Mouse (Mus musculus) Patski (cell line): ENCODE data around the gene A930002H24Rik. TPM values are rescaled to one million over a fixed set of nuclear protein-coding genes. Genes with fewer than 3 reads are reported as not detected.

Experiments
- ATAC-seq: fragments of 100-300 bp; one replicate; pipeline ENCODE4 v1.8.0; 2021
- CTCF ChIA-PET: fragments of 350-600 bp; sonication (Branson Sonifier 250); formaldehyde crosslinking; loops from one replicate; lab custom pipeline; 2022; ENCODE audit warnings: inconsistent platforms; lab: Charles Lee
- POLR2A ChIA-PET: fragments of 350-600 bp; sonication (Branson Sonifier 250); formaldehyde crosslinking; loops from one replicate; lab custom pipeline; 2022; ENCODE audit warnings: antibody characterized with exemption, inconsistent platforms; lab: Charles Lee
- DNase-seq: peaks from one replicate; pipeline ENCODE4 v3.0.0-alpha.2; 2011; ENCODE audit warnings: low read depth, low spot score
- H3K27me3 ChIP-seq: fragments of 371-371 bp; one replicate; pipeline ENCODE4 v1.5.1; 2021
- CTCF ChIP-seq: fragments of 100-300 bp; IDR thresholded peaks from one replicate; pipeline ENCODE4 v1.5.1; 2021
- in situ Hi-C: fragments of 300-500 bp; cut with MboI; formaldehyde crosslinking; loops from 3 replicates; pipeline ENCODE4 v1.11.1; 2018; ENCODE audit warnings: low pct_unique_long_range_greater_than_20kb, mixed read lengths
- polyA plus RNA-seq: library from polyadenylated mRNA; unstranded; gene quantifications from one replicate; pipeline ENCODE4 v1.2.3, GENCODE M21; 2021

Gene A930002H24Rik
- polyA plus RNA-seq, 1 experiment from 2014 or later, result 3.8 TPM

GRCm38 (mm10) chr17:63836641-63837040 lies 26.9 kb downstream of the A930002H24Rik start:
- H3K27me3 ChIP-seq, result no peaks in the 10 kb centered on the region
- in situ Hi-C loops, result no loop called here
- ATAC-seq (no peak), DNase-seq (no peak)
- ChIA-PET CTCF (interaction anchor here (1.2 to 1.6 kb wide), 2 partner anchors 14 to 19 kb away, joined by 3 to 4 read pairs; no protein-coding TSS in a partner anchor), POLR2A (no interaction called here)
- TF ChIP-seq CTCF, result no peak

DNA sequence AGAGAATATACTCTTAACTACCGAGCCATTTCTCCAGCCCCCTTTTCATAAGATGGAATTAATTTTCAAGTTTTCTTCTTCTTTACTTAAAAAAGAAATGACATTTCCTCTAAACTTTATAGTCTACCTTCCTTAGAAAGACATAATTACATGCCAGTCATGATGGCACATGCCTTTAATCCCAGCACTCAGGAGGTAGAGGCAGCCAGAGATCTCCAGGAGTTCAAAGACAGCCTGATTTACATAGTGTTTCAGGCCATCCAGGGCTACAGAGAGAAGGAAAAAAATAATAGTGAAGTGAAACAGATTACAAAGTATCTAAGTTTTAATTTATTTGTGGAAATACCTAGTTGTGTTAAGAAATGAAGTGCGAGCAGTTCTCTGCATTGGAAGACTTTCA lies 27.4 kb downstream of the A930002H24Rik start:
- no peaks in the 10 kb centered on the region for H3K27me3 ChIP-seq
- POLR2A ChIA-PET, result no interaction called here
- CTCF ChIA-PET, result no interaction called here
- DNase-seq (no peak), ATAC-seq (no peak)
- in situ Hi-C loops, result no loop called here
- TF ChIP-seq CTCF, result no peak

- DNase-seq (no peak), ATAC-seq (no peak)
- in situ Hi-C loops, result no loop called here
- ChIA-PET CTCF (no interaction called here), POLR2A (interaction anchor here (0.7 to 1.4 kb wide), 2 partner anchors 10 to 269 kb away, joined by 3 read pairs; no protein-coding TSS in a partner anchor)
- H3K27me3 ChIP-seq, result no peaks in the 10 kb centered on the region
- no peak for TF ChIP-seq CTCF
These were observed 32.0 kb downstream of the A930002H24Rik start for GRCm38 (mm10) chr17:63831550-63831949.

DNA sequence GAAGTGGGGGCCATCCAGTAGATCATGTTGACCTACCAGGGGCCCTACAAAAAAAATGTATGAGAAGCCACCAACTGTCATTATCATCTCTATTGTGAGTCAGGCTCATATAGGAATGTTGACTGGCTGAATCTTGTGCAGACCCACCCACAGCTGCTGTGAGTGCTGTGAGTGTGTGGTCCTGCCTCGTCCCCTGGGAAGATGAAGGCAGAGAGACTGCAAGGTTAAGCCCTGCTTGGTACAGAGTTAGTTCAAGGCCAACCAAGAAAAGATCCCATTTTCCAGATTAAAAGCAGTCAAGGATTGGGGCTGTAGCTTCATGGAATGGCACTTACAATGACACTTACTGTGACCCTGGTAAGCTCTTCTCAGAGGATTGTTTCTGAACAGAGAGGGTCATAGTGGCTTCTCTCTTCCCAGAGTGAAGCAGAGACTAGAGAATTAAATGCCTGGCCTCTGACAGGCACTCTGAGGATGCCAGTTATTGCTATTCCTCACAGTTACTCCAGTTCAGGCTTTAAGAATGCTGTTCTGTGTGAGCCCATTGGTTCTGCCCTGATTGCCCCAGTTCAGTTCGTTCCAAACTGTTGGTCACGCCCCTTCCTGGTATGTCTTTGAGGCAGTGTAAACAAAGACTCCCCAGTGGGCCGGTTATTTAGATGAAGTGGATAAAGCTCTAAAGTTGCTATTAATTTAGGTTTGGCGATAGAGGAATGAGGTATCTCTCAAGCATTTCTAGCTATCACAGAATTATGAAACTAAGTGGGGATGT lies 34.8 kb downstream of the A930002H24Rik start:
- CTCF ChIA-PET, result interaction anchor here (1.0 to 1.3 kb wide), 3 partner anchors 12 to 17 kb away, joined by 3 read pairs; no protein-coding TSS in a partner anchor
- in situ Hi-C loops, result no loop called here
- H3K27me3 ChIP-seq, result no peaks in the 10 kb centered on the region
- ATAC-seq (no peak), DNase-seq (no peak)
- no peak for TF ChIP-seq CTCF
- POLR2A ChIA-PET, result no interaction called here

DNA sequence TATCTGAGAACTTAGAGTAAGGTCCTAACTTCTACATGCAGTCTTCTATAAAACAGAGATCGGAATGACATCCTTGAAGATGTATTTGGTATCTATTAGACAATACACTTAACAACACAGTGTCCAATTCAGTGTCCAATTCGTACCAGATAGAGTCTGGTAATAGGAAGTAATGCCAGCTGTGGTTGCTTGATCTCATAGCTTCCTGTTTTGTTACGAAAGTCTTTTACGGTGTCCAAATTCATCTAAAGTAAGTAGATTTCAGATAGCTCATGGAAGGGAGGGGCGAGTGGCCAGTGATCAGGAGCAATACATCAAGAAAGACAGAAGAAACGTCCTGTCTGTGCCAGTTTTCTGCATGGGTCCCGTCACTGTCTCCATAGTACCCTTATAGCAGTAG lies 36.8 kb downstream of the A930002H24Rik start:
- ChIA-PET CTCF (interaction anchor here (1.9 kb wide), 1 partner anchor 10 kb away, joined by 6 read pairs; no protein-coding TSS in a partner anchor), POLR2A (no interaction called here)
- ATAC-seq (no peak), DNase-seq (no peak)
- no peaks in the 10 kb centered on the region for H3K27me3 ChIP-seq
- no peak for TF ChIP-seq CTCF
- in situ Hi-C loops, result no loop called here

GRCm38 (mm10) chr17:63826196-63826595 lies 37.4 kb downstream of the A930002H24Rik start:
- DNase-seq (no peak), ATAC-seq (no peak)
- TF ChIP-seq CTCF, result no peak
- H3K27me3 ChIP-seq, result no peaks in the 10 kb centered on the region
- in situ Hi-C loops, result no loop called here
- ChIA-PET CTCF (interaction anchor here (1.9 kb wide), 1 partner anchor 9 kb away, joined by 6 read pairs; no protein-coding TSS in a partner anchor), POLR2A (no interaction called here)

- DNase-seq (no peak), ATAC-seq (no peak)
- in situ Hi-C loops, result no loop called here
- ChIA-PET CTCF (no interaction called here), POLR2A (no interaction called here)
- TF ChIP-seq CTCF, result no peak
- H3K27me3 ChIP-seq, result no peaks in the 10 kb centered on the region
These were observed 39.5 kb downstream of the A930002H24Rik start for GRCm38 (mm10) chr17:63824141-63824540.

DNA sequence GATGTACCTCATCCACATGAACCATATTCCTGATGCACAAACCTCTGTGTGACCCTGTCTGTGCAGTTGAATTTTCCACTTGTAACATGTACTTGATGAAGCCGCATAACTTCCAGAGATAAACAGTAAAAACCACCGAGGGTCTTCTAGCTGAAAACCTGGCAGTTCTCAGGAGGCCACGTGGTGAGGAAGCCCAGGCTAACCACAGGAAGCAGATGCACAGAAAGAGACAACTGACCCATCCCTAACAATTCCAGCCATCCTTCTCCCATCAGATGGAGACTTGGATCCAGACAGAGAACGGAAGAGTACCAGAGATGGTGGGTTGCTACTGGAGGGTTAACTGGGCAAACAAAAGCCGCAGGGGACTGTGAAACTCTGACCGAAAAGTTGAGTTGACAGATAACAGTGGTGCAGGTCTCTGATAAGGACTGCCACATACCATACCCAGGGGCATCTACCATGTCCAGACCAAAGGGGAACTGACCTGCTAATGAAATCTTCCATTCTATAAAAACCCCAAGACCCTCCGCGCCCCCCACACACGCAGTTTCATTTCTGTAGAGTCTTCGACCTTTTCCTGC lies 45.1 kb downstream of the A930002H24Rik start:
- no peak for TF ChIP-seq CTCF
- ATAC-seq, result no peak
- ChIA-PET CTCF (interaction anchor here (3.4 kb wide), 1 partner anchor 15 kb away, joined by 18 read pairs; no protein-coding TSS in a partner anchor), POLR2A (interaction anchor here (0.6 to 1.0 kb wide), 2 partner anchors 104 to 448 kb away, joined by 3 read pairs; no protein-coding TSS in a partner anchor)
- no peak for DNase-seq
- H3K27me3 ChIP-seq, result no peaks in the 10 kb centered on the region
- in situ Hi-C loops, result no loop called here

GRCm38 (mm10) chr17:63813552-63813951 lies 50.0 kb downstream of the A930002H24Rik start:
- CTCF ChIA-PET, result interaction anchor here (1.4 kb wide), 1 partner anchor 10 kb away, joined by 7 read pairs; no protein-coding TSS in a partner anchor
- DNase-seq (no peak), ATAC-seq (no peak)
- POLR2A ChIA-PET, result no interaction called here
- in situ Hi-C loops, result no loop called here
- TF ChIP-seq CTCF, result no peak
- no peaks in the 10 kb centered on the region for H3K27me3 ChIP-seq

Other genes with a start within 250 kb of the A930002H24Rik start
- gene Fer, start 729 bp downstream of the A930002H24Rik start, polyA plus RNA-seq, result 34.8 TPM